Mouse (Mus musculus): ENCODE results near the gene Fgfr2. TPM values are rescaled to one million over a fixed set of nuclear protein-coding genes. Genes with fewer than 3 reads are reported as not detected.

Gene Fgfr2
- polyA plus RNA-seq, 1 experiment: 0.17 TPM

- no peak overlapping the region for H3K4me2 ChIP-seq (ENCODE audit: low read depth)
- peaks cover 5% of the 10 kb centered on the region for H3K27me3 ChIP-seq (ENCODE audit: control insufficient read depth, insufficient read depth, insufficient read length)
- TF ChIP-seq MAX (IDR thresholded peaks at IDR 0.05; ENCODE audit: low read depth) (no peak), MYOG (IDR thresholded peaks at IDR 0.05; ENCODE audit: control insufficient read depth in 1 of 3, insufficient read depth in 1 of 3, insufficient read length in 2 of 3, low read depth in 2 of 3) (no peak), E2F4 (IDR thresholded peaks at IDR 0.05; ENCODE audit: insufficient read depth) (no peak), MYOD1 (IDR thresholded peaks at IDR 0.05; ENCODE audit: control insufficient read depth in 1 of 3, insufficient read length in 2 of 3, low read depth in 2 of 3) (no peak), TCF3 (IDR thresholded peaks at IDR 0.05; ENCODE audit: insufficient read length, low read depth) (no peak), USF1 (IDR thresholded peaks at IDR 0.05; ENCODE audit: low read depth) (no peak), TCF12 (IDR thresholded peaks at IDR 0.05; ENCODE audit: insufficient read depth, poor library complexity, severe bottlenecking) (no peak), REST (IDR thresholded peaks at IDR 0.05; ENCODE audit: insufficient read depth, insufficient read length) (no peak), POLR2A (IDR thresholded peaks at IDR 0.05; ENCODE audit: insufficient read length, low read depth) (no peak), CEBPB (IDR thresholded peaks at IDR 0.05; ENCODE audit: insufficient read depth, poor library complexity, severe bottlenecking) (no peak), POLR2AphosphoS2 (IDR thresholded peaks at IDR 0.05; ENCODE audit: insufficient read length, low read depth) (no peak), SRF (IDR thresholded peaks at IDR 0.05; ENCODE audit: control insufficient read depth, insufficient read length, low read depth) (no peak)
- no peaks in the 10 kb centered on the region for H3K36me3 ChIP-seq (ENCODE audit: control insufficient read depth, insufficient read depth)
- no peak overlapping the region for H3K4me3 ChIP-seq
- H3K79me2 ChIP-seq (ENCODE audit: control insufficient read depth, insufficient read depth): no peaks in the 10 kb centered on the region
- no peak overlapping the region for H3ac ChIP-seq (ENCODE audit: control insufficient read depth, insufficient read length)
These were observed 2536.6 kb downstream of the Fgfr2 start for GRCm38 (mm10) chr7:130586521-130587072.

GRCm38 (mm10) chr7:130578607-130579006, 2544.5 kb downstream of the Fgfr2 start:
- TF ChIP-seq E2F4 (IDR thresholded peaks at IDR 0.05; ENCODE audit: insufficient read depth) (no peak), CEBPB (IDR thresholded peaks at IDR 0.05; ENCODE audit: insufficient read depth, poor library complexity, severe bottlenecking) (no peak), TCF12 (IDR thresholded peaks at IDR 0.05; ENCODE audit: insufficient read depth, poor library complexity, severe bottlenecking) (no peak), USF1 (IDR thresholded peaks at IDR 0.05; ENCODE audit: low read depth) (no peak), TCF3 (IDR thresholded peaks at IDR 0.05; ENCODE audit: insufficient read length, low read depth) (no peak), MAX (IDR thresholded peaks at IDR 0.05; ENCODE audit: low read depth) (no peak), REST (IDR thresholded peaks at IDR 0.05; ENCODE audit: insufficient read depth, insufficient read length) (no peak), POLR2AphosphoS2 (IDR thresholded peaks at IDR 0.05; ENCODE audit: insufficient read length, low read depth) (no peak), POLR2A (IDR thresholded peaks at IDR 0.05; ENCODE audit: insufficient read length, low read depth) (no peak), SRF (IDR thresholded peaks at IDR 0.05; ENCODE audit: control insufficient read depth, insufficient read length, low read depth) (no peak), MYOD1 (IDR thresholded peaks at IDR 0.05; ENCODE audit: control insufficient read depth in 1 of 3, insufficient read length in 2 of 3, low read depth in 2 of 3) (no peak), MYOG (IDR thresholded peaks at IDR 0.05; ENCODE audit: control insufficient read depth in 1 of 3, insufficient read depth in 1 of 3, insufficient read length in 2 of 3, low read depth in 2 of 3) (no peak)
- Histone ChIP-seq H3K79me2 (ENCODE audit: control insufficient read depth, insufficient read depth) (no peaks in the 10 kb centered on the region), H3ac (ENCODE audit: control insufficient read depth, insufficient read length) (no peak overlapping the region), H3K36me3 (ENCODE audit: control insufficient read depth, insufficient read depth) (no peaks in the 10 kb centered on the region), H3K27me3 (ENCODE audit: control insufficient read depth, insufficient read depth, insufficient read length) (peaks cover 5% of the 10 kb centered on the region), H3K4me3 (no peak overlapping the region), H3K4me2 (ENCODE audit: low read depth) (no peak overlapping the region)

GRCm38 (mm10) chr7:130578066-130578465, 2545.1 kb downstream of the Fgfr2 start:
- Histone ChIP-seq H3K4me3 (no peak overlapping the region), H3K4me2 (ENCODE audit: low read depth) (no peak overlapping the region), H3K79me2 (ENCODE audit: control insufficient read depth, insufficient read depth) (no peaks in the 10 kb centered on the region), H3K36me3 (ENCODE audit: control insufficient read depth, insufficient read depth) (no peaks in the 10 kb centered on the region), H3ac (ENCODE audit: control insufficient read depth, insufficient read length) (no peak overlapping the region), H3K27me3 (ENCODE audit: control insufficient read depth, insufficient read depth, insufficient read length) (peaks cover 3% of the 10 kb centered on the region)
- TF ChIP-seq MYOG (IDR thresholded peaks at IDR 0.05; ENCODE audit: control insufficient read depth in 1 of 3, insufficient read depth in 1 of 3, insufficient read length in 2 of 3, low read depth in 2 of 3) (no peak), TCF3 (IDR thresholded peaks at IDR 0.05; ENCODE audit: insufficient read length, low read depth) (no peak), USF1 (IDR thresholded peaks at IDR 0.05; ENCODE audit: low read depth) (no peak), POLR2A (IDR thresholded peaks at IDR 0.05; ENCODE audit: insufficient read length, low read depth) (no peak), MAX (IDR thresholded peaks at IDR 0.05; ENCODE audit: low read depth) (no peak), TCF12 (IDR thresholded peaks at IDR 0.05; ENCODE audit: insufficient read depth, poor library complexity, severe bottlenecking) (no peak), POLR2AphosphoS2 (IDR thresholded peaks at IDR 0.05; ENCODE audit: insufficient read length, low read depth) (no peak), MYOD1 (IDR thresholded peaks at IDR 0.05; ENCODE audit: control insufficient read depth in 1 of 3, insufficient read length in 2 of 3, low read depth in 2 of 3) (no peak), SRF (IDR thresholded peaks at IDR 0.05; ENCODE audit: control insufficient read depth, insufficient read length, low read depth) (no peak), REST (IDR thresholded peaks at IDR 0.05; ENCODE audit: insufficient read depth, insufficient read length) (no peak), CEBPB (IDR thresholded peaks at IDR 0.05; ENCODE audit: insufficient read depth, poor library complexity, severe bottlenecking) (no peak), E2F4 (IDR thresholded peaks at IDR 0.05; ENCODE audit: insufficient read depth) (no peak)

DNA sequence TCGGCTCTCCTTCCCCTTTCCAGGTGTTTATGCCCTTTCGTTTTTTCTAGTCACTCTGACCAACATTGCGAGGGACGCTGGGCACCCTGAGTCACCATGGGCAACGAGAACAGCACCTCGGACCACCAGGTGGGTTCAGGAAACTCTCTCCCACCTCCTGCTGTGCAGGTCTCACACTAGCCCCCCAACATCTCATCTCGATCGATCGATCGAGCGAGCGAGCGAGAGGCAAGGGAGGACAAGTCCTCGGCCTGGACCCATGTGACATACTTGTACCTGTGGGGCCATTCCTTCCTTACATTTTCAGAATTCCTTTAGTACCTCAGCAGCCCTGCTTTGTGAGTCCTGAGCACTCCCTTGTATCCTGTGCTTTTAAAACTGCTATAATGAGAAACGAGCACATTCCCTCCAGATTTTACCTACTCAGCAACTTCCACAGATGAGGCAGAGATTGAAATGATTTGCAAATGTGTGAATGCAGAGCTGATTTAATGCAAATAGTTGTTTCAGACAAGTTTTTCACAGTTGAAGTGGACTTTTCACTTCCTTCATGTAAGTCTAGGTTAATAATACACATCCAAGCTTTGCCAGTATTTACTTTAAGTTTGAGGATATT, 2545.7 kb downstream of the Fgfr2 start, which contains the start of gene Tacc2:
Gene Tacc2, plus strand, starts transcription at position 51 of the 616 bp plus-strand sequence.
- no peak within 1 kb of the TSS for H3ac ChIP-seq (ENCODE audit: control insufficient read depth, insufficient read length)
- H3K27me3 ChIP-seq (ENCODE audit: control insufficient read depth, insufficient read depth, insufficient read length): no peaks in the 10 kb centered on the region
- no peaks in the 10 kb centered on the region for H3K79me2 ChIP-seq (ENCODE audit: control insufficient read depth, insufficient read depth)
- TF ChIP-seq SRF (IDR thresholded peaks at IDR 0.05; ENCODE audit: control insufficient read depth, insufficient read length, low read depth): no peak
- TF ChIP-seq MAX (IDR thresholded peaks at IDR 0.05; ENCODE audit: low read depth): no peak
- TF ChIP-seq E2F4 (IDR thresholded peaks at IDR 0.05; ENCODE audit: insufficient read depth): no peak
- no peak for TF ChIP-seq POLR2AphosphoS2 (IDR thresholded peaks at IDR 0.05; ENCODE audit: insufficient read length, low read depth)
- no peak for TF ChIP-seq MYOD1 (IDR thresholded peaks at IDR 0.05; ENCODE audit: control insufficient read depth in 1 of 3, insufficient read length in 2 of 3, low read depth in 2 of 3)
- TF ChIP-seq TCF3 (IDR thresholded peaks at IDR 0.05; ENCODE audit: insufficient read length, low read depth): no peak
- TF ChIP-seq CEBPB (IDR thresholded peaks at IDR 0.05; ENCODE audit: insufficient read depth, poor library complexity, severe bottlenecking): no peak
- TF ChIP-seq REST (IDR thresholded peaks at IDR 0.05; ENCODE audit: insufficient read depth, insufficient read length): no peak
- TF ChIP-seq TCF12 (IDR thresholded peaks at IDR 0.05; ENCODE audit: insufficient read depth, poor library complexity, severe bottlenecking): no peak
- no peak for TF ChIP-seq USF1 (IDR thresholded peaks at IDR 0.05; ENCODE audit: low read depth)
- no peak for TF ChIP-seq MYOG (IDR thresholded peaks at IDR 0.05; ENCODE audit: control insufficient read depth in 1 of 3, insufficient read depth in 1 of 3, insufficient read length in 2 of 3, low read depth in 2 of 3)
- TF ChIP-seq POLR2A (IDR thresholded peaks at IDR 0.05; ENCODE audit: insufficient read length, low read depth): no peak
- H3K4me2 ChIP-seq (ENCODE audit: low read depth): peak within 1 kb of the TSS; percentile 70
- H3K36me3 ChIP-seq (ENCODE audit: control insufficient read depth, insufficient read depth): no peaks in the 10 kb centered on the region
- H3K4me3 ChIP-seq: no peak within 1 kb of the TSS
